Mouse (Mus musculus): ENCODE data around the gene Prrxl1. TPM values are rescaled to one million over a fixed set of nuclear protein-coding genes. Genes with fewer than 3 reads are reported as not detected.

Prrxl1 gene
- not detected in 2 replicates for polyA plus RNA-seq (2012; ENCODE audit: low replicate concordance)

GRCm38 (mm10) chr14:32599290-32600041 lies at the start of gene Prrxl1:
Gene Prrxl1 (plus strand): TSS chr14:32599407.

GRCm38 (mm10) chr14:32685124-32685826 lies 86.1 kb downstream of the Prrxl1 start, which contains the start of gene 3425401B19Rik:
Gene 3425401B19Rik (minus strand): TSS chr14:32685293.

Other genes with a start within 250 kb of the Prrxl1 start
- not detected in 2 replicates for gene 1700024G13Rik, start 211.0 kb upstream of the Prrxl1 start, polyA plus RNA-seq (2012; ENCODE audit: low replicate concordance)
- gene Slc18a3, start 134.6 kb upstream of the Prrxl1 start, polyA plus RNA-seq (2012; ENCODE audit: low replicate concordance): not detected in 2 replicates
- not detected in 2 replicates for gene Chat, start 133.4 kb upstream of the Prrxl1 start, polyA plus RNA-seq (2012; ENCODE audit: low replicate concordance)
- gene Ercc6, start 85.9 kb upstream of the Prrxl1 start, polyA plus RNA-seq (2012; ENCODE audit: low replicate concordance): 3.4 and 3.8 TPM in 2 replicates
- gene 3425401B19Rik, start 85.9 kb downstream of the Prrxl1 start, polyA plus RNA-seq (2012; ENCODE audit: low replicate concordance): 0.74 and 1.2 TPM in 2 replicates
- gene Tmem273, start 186.6 kb downstream of the Prrxl1 start, polyA plus RNA-seq (2012; ENCODE audit: low replicate concordance): 0.24 and 2.3 TPM in 2 replicates
- 0.18 TPM in 1 of 2 replicates, not detected in the other for gene Fam170b, start 234.6 kb downstream of the Prrxl1 start, polyA plus RNA-seq (2012; ENCODE audit: low replicate concordance)